Mouse (Mus musculus) midbrain, embryonic 15.5 days (tissue): Measurements from ENCODE around the gene Trip10. TPM values are rescaled to one million over a fixed set of nuclear protein-coding genes. Genes with fewer than 3 reads are reported as not detected.
"Not testable (repeated sequence)": the region's sequence is repeated elsewhere in the genome, so short reads cannot be mapped to it uniquely, and the experiment has no call there.

ENCODE experiments used
- ATAC-seq: fragments of 200-750 bp; cut with Nextera tagmentation; replicated peaks from 2 replicates; pipeline ENCODE4 v1.8.0; 2017; ENCODE audit warnings: moderate TSS enrichment
- H3K27ac ChIP-seq: fragments of 300-500 bp; sonication (generic); 2 replicates; pipeline ENCODE4 v1.5.1; 2015; ENCODE audit warnings: mild to moderate bottlenecking, inconsistent platforms
- H3K27me3 ChIP-seq: fragments of 300-500 bp; sonication (generic); replicated peaks from 2 replicates; pipeline ENCODE4 v1.6.1; 2015; ENCODE audit warnings: inconsistent platforms
- H3K36me3 ChIP-seq: fragments of 300-500 bp; sonication (generic); replicated peaks from 2 replicates; pipeline ENCODE4 v1.6.1; 2015; ENCODE audit warnings: inconsistent platforms
- H3K4me1 ChIP-seq: fragments of 300-500 bp; sonication (generic); 2 replicates; pipeline ENCODE4 v1.6.1; 2015; ENCODE audit warnings: inconsistent platforms
- H3K4me2 ChIP-seq: fragments of 300-500 bp; sonication (generic); 2 replicates; pipeline ENCODE4 v1.6.1; 2015; ENCODE audit warnings: inconsistent platforms, mild to moderate bottlenecking, moderate library complexity
- H3K4me3 ChIP-seq: fragments of 300-500 bp; sonication (generic); 2 replicates; pipeline ENCODE4 v1.5.1; 2015; ENCODE audit warnings: mild to moderate bottlenecking, inconsistent platforms
- H3K9ac ChIP-seq: fragments of 300-500 bp; sonication (generic); 2 replicates; pipeline ENCODE4 v1.6.1; 2015; ENCODE audit warnings: mild to moderate bottlenecking, inconsistent platforms
- H3K9me3 ChIP-seq: fragments of 300-500 bp; sonication (generic); 2 replicates; pipeline ENCODE4 v1.6.1; 2016; ENCODE audit warnings: inconsistent platforms
- WGBS: fragments of 180-500 bp; shearing (Covaris S2); methylation state at CpG from one replicate; pipeline ENCODE4 v1.1.7; 2015; ENCODE audit warnings: mixed read lengths; 5-methylcytosine and 5-hydroxymethylcytosine counted together
- polyA plus RNA-seq: library from polyadenylated mRNA; unstranded; fragments of >200 nt; fragmentation: Nextera tagmentation; extraction: Ambion mirVana; gene quantifications from 2 replicates; pipeline ENCODE4 v1.2.1, GENCODE M21; 2015

Trip10 gene
- polyA plus RNA-seq, 1 experiment from 2014 or later, result 9.6 TPM

DNA sequence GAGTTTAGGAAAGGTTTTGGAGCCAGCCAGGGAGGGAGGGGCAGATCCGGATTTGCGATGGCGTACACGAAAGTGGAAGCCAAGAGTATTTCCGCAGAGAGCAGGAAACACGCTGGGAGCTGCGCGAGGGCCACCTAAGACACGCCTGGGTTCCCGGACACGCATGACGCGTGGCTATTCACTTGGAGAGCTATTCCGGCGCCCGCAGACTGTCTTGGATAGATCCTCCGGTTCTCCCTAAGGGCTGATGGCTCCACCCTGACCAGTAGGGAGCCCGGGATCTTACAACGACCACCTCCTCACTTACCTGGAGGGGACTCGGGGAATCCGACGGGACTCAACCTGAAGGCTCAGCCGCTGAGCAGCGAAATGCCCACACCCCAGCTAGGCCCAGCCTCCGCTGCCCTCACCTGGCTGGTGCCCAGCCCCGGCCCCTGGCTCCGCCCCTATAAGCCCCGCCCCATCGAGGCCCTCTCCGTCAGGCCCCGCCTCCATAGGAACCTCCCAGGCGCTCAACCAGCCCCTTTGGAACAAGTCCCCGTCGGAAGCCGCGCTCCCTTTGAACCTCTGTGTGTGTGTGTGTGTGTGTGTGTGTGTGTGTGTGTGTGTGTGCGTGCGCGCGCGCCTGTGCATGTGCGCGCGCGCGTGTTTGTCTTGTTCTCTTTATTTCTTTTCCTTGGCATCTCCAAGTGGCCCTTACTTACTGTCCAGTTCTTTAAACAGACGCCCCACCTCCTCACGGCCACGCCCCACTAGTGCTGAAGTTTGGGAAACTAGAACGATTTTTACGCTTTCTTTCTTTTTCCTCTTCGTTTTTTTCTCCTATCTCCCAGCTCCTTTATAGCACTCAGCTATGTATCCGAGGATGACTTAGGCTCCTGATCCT, 26.1 kb downstream of the Trip10 start:
- no peaks in the 10 kb centered on the region for H3K36me3 ChIP-seq
- H3K4me1 ChIP-seq, result peaks cover 23% of the 10 kb centered on the region
- peaks cover 30% of the 10 kb centered on the region for H3K27me3 ChIP-seq
- peak; percentile 77 for ATAC-seq
- H3K9ac ChIP-seq, result peak overlapping the region; percentile 32; the same call in 1 of the 2 replicates
- WGBS, result under 1% methylated on average over 52 of the region's 53 CpGs
- H3K9me3 ChIP-seq, result no peaks in the 10 kb centered on the region
- H3K27ac ChIP-seq, result no peak overlapping the region
- peak overlapping the region; percentile 44 for H3K4me3 ChIP-seq
- peak overlapping the region; percentile 66 for H3K4me2 ChIP-seq

GRCm38 (mm10) chr17:57275997-57276351, 26.7 kb downstream of the Trip10 start:
- Histone ChIP-seq H3K36me3 (no peaks in the 10 kb centered on the region), H3K4me2 (peak overlapping the region; percentile 66), H3K4me1 (peaks cover 23% of the 10 kb centered on the region), H3K4me3 (peak overlapping the region; percentile 44), H3K9me3 (no peaks in the 10 kb centered on the region), H3K27me3 (peaks cover 30% of the 10 kb centered on the region), H3K9ac (peak overlapping the region; percentile 30; the same call in 1 of the 2 replicates), H3K27ac (no peak overlapping the region)
- 5% methylated on average over 13 of the region's 13 CpGs for WGBS
- ATAC-seq, result peak; percentile 40

- peak; percentile 62 for ATAC-seq
- Histone ChIP-seq H3K9me3 (no peaks in the 10 kb centered on the region), H3K36me3 (no peaks in the 10 kb centered on the region), H3K27me3 (peaks cover 30% of the 10 kb centered on the region), H3K4me2 (peak overlapping the region; percentile 66), H3K27ac (no peak overlapping the region), H3K4me3 (peak overlapping the region; percentile 44), H3K9ac (peak overlapping the region; percentile 30; the same call in 1 of the 2 replicates), H3K4me1 (peaks cover 23% of the 10 kb centered on the region)
- WGBS, result under 1% methylated on average over 20 of the region's 20 CpGs
Measured at GRCm38 (mm10) chr17:57276634-57277121, 27.4 kb downstream of the Trip10 start.

DNA sequence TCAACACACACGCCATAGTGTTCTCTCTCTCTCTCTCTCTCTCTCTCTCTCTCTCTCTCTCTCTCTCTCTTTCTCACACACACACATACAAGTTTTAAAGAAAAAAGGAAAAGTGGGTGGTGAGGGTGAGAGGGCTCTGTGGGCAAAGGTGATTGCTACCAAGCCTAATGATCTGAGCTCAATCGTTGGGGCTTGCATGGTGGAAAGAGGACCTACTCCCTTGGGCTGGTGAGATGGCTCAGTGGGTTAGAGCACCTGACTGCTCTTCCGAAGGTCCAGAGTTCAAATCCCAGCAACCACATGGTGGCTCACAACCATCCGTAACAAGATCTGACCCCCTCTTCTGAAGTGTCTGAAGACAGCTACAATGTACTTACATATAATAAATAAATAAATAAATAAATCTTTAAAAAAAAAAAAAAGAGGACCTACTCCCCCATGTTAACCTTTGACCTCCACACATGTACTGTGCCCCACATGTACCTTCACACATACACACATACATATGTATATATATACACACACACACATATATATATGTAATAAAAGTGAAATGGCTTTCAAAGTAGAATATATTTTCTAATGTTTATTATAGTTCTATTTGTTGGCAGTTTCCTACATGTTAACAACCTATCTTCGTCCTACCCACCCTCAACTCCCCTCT, 28.5 kb downstream of the Trip10 start:
- H3K9me3 ChIP-seq, H3K36me3 ChIP-seq, H3K9ac ChIP-seq, H3K27ac ChIP-seq, H3K4me3 ChIP-seq, H3K4me2 ChIP-seq, ATAC-seq: not testable (repeated sequence)
- H3K27me3 ChIP-seq, result peaks cover 30% of the 10 kb centered on the region
- WGBS, result 87% methylated on average over 5 of the region's 5 CpGs
- H3K4me1 ChIP-seq, result peaks cover 23% of the 10 kb centered on the region

DNA sequence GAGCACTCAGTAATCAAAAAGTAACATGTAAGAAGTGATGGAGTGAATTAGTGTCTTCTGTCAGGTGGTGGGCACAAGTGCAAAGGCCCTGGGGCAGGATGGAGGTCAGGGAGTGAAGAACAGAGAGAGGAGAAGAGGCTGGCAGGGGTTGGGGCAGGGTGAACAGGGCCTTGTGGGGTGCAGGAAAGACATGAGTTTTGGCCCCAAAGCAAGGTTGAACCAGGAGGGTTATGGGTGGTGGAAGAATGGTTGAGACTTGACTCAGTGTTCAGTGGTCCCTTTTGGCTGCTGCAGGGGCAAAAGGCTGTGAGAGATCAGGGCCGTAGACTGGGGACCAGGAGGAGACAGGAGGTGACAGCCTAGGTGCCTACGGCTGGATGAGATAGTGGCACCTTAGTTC, 29.3 kb downstream of the Trip10 start:
- peaks cover 23% of the 10 kb centered on the region for H3K4me1 ChIP-seq
- H3K4me2 ChIP-seq, result no peak overlapping the region
- no peaks in the 10 kb centered on the region for H3K36me3 ChIP-seq
- no peak overlapping the region for H3K27ac ChIP-seq
- H3K9ac ChIP-seq, result no peak overlapping the region
- H3K27me3 ChIP-seq, result peaks cover 25% of the 10 kb centered on the region
- no peak for ATAC-seq
- no peak overlapping the region for H3K4me3 ChIP-seq
- H3K9me3 ChIP-seq, result no peaks in the 10 kb centered on the region
- 100% methylated on average over 2 of the region's 2 CpGs for WGBS

DNA sequence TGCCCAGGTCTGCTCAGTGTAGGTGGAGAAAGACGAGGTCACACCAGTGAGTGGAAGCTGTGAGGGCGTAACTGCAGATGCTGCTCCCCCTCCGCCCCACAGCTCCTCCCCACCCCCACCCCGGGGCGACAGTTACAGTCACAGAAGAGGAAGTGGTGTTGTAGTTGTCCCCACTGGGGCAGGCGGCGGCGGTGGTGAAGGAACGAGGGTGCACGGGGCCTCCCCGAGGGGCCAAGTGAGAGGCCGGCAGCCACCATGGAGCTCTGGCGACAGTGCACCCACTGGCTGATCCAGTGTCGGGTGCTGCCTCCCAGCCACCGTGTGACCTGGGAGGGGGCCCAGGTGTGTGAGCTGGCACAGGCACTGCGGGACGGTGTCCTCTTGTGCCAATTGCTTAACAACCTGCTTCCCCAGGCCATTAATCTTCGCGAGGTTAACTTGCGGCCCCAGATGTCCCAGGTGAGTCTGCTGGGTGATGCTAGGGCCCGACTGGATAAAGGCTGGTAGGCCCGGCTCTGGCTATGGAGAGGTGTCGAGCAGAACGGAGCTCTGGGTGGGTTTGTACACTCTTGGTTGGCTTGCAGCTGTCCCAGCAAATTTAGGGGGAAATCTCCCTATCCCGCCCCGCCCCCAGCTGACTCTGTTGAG, 29.8 kb downstream of the Trip10 start, which contains the start of gene Vav1:
Gene Vav1, plus strand, starts transcription at position 158 of the 648 bp plus-strand sequence.
- no peak within 1 kb of the TSS for H3K4me2 ChIP-seq
- no peak within 1 kb of the TSS for H3K27ac ChIP-seq
- no peaks in the 10 kb centered on the region for H3K9me3 ChIP-seq
- H3K9ac ChIP-seq, result no peak within 1 kb of the TSS
- WGBS, result 73% methylated on average over 25 of the region's 26 CpGs
- H3K4me3 ChIP-seq, result no peak within 1 kb of the TSS
- peaks cover 23% of the 10 kb centered on the region for H3K4me1 ChIP-seq
- ATAC-seq, result no peak
- H3K27me3 ChIP-seq, result peaks cover 20% of the 10 kb centered on the region
- no peaks in the 10 kb centered on the region for H3K36me3 ChIP-seq

GRCm38 (mm10) chr17:57279591-57280224, 30.5 kb downstream of the Trip10 start:
- 58% methylated on average over 9 of the region's 9 CpGs for WGBS
- peaks cover 15% of the 10 kb centered on the region for H3K27me3 ChIP-seq
- H3K4me1 ChIP-seq, result peaks cover 22% of the 10 kb centered on the region
- H3K27ac ChIP-seq, result no peak overlapping the region
- H3K9ac ChIP-seq, result no peak overlapping the region
- H3K4me2 ChIP-seq, result no peak overlapping the region
- no peak for ATAC-seq
- H3K36me3 ChIP-seq, result no peaks in the 10 kb centered on the region
- H3K9me3 ChIP-seq, result no peaks in the 10 kb centered on the region
- no peak overlapping the region for H3K4me3 ChIP-seq

DNA sequence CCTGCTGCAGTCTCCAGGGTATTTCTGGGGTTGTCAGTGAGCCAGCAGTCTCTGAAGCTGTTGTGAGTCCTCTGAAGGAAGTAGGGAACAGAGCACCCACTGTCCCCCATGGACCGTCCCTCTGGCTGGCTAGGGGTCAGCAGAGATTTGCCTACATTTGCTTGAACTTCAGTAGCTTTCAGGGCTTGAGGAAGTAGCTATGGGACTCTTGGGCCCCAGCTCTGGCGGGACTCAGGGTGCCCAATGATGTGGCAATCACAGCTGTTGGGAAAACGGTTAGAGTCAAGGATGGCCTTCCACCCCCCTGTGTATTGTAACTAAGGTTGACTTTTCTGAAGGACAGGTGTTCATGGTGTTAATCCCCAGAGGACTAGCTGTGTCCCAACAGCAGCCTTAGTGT, 31.2 kb downstream of the Trip10 start:
- 82% methylated on average over 3 of the region's 3 CpGs for WGBS
- peaks cover 9% of the 10 kb centered on the region for H3K27me3 ChIP-seq
- no peak overlapping the region for H3K4me3 ChIP-seq
- ATAC-seq, result no peak
- H3K4me2 ChIP-seq, result no peak overlapping the region
- no peak overlapping the region for H3K27ac ChIP-seq
- H3K36me3 ChIP-seq, result no peaks in the 10 kb centered on the region
- H3K9ac ChIP-seq, result no peak overlapping the region
- no peaks in the 10 kb centered on the region for H3K9me3 ChIP-seq
- peaks cover 16% of the 10 kb centered on the region for H3K4me1 ChIP-seq

GRCm38 (mm10) chr17:57283906-57284305, 34.7 kb downstream of the Trip10 start:
- no peak overlapping the region for H3K4me3 ChIP-seq
- H3K9me3 ChIP-seq, result no peaks in the 10 kb centered on the region
- WGBS, result 83% methylated on average over 5 of the region's 5 CpGs
- H3K4me1 ChIP-seq, result no peaks in the 10 kb centered on the region
- no peak for ATAC-seq
- H3K27me3 ChIP-seq, result no peaks in the 10 kb centered on the region
- no peak overlapping the region for H3K9ac ChIP-seq
- no peak overlapping the region for H3K27ac ChIP-seq
- H3K36me3 ChIP-seq, result no peaks in the 10 kb centered on the region
- no peak overlapping the region for H3K4me2 ChIP-seq

- ATAC-seq, result no peak
- no peak overlapping the region for H3K4me3 ChIP-seq
- no peaks in the 10 kb centered on the region for H3K9me3 ChIP-seq
- H3K36me3 ChIP-seq, result no peaks in the 10 kb centered on the region
- 70% methylated on average over 2 of the region's 2 CpGs for WGBS
- H3K4me2 ChIP-seq, result no peak overlapping the region
- H3K4me1 ChIP-seq, result no peaks in the 10 kb centered on the region
- no peaks in the 10 kb centered on the region for H3K27me3 ChIP-seq
- no peak overlapping the region for H3K9ac ChIP-seq
- no peak overlapping the region for H3K27ac ChIP-seq
Measured at GRCm38 (mm10) chr17:57285077-57285476, 35.8 kb downstream of the Trip10 start.

GRCm38 (mm10) chr17:57286718-57287355, 37.6 kb downstream of the Trip10 start:
- ATAC-seq, result peak; percentile 69; the same call in 1 of the 2 replicates
- H3K9ac ChIP-seq, result no peak overlapping the region
- WGBS, result 60% methylated on average over 8 of the region's 8 CpGs
- no peak overlapping the region for H3K4me3 ChIP-seq
- H3K4me1 ChIP-seq, result no peaks in the 10 kb centered on the region
- no peaks in the 10 kb centered on the region for H3K36me3 ChIP-seq
- no peak overlapping the region for H3K4me2 ChIP-seq
- no peaks in the 10 kb centered on the region for H3K9me3 ChIP-seq
- H3K27ac ChIP-seq, result no peak overlapping the region
- H3K27me3 ChIP-seq, result no peaks in the 10 kb centered on the region
